Comparison of ENCODE assay signal across 13 mouse cellular contexts in genomic region chr2:48494065-48494464, GRCm38 (mm10).
DNase-seq lines count a peak whose midpoint lies in the region; ATAC-seq and TF ChIP-seq lines count a peak whose summit lies in the region.
"Had no signal": no experiment of that assay in that cellular context is flagged by ENCODE, and none has a peak within 500 bp of the region (broad histone marks: within the 10 kb centered on the region; RNA-seq: fewer than 3 reads in every experiment).

No protein-coding gene starts in this region.

- H3K27me3 ChIP-seq in liver, postnatal 0 days (ENCODE audit: insufficient read depth, low read length): no peaks in the 10 kb centered on the region
- no peaks in the 10 kb centered on the region for H3K27me3 ChIP-seq in liver, embryonic 12.5 days (replicated peaks)
- H3K27me3 ChIP-seq in kidney, adult 2 months (replicated peaks; ENCODE audit: control insufficient read depth, insufficient read depth, low read length): no peaks in the 10 kb centered on the region
- H3K27me3 ChIP-seq in stomach, embryonic 15.5 days (replicated peaks): no peaks in the 10 kb centered on the region
- no peaks in the 10 kb centered on the region for H3K27me3 ChIP-seq in cerebellum, adult 2 months (ENCODE audit: control insufficient read depth, insufficient read depth, low read length)
- H3K27me3 ChIP-seq: heart, embryonic 13.5 days had no signal

- no peak for DNase-seq in liver, postnatal 0 days
- peak; percentile 66 for DNase-seq in kidney, adult 2 months
- DNase-seq in lung, adult 18-20 months: peak; percentile 67 to 76
- DNase-seq in right cerebral cortex, adult 2 months (ENCODE audit: low spot score in 2 of 2): no peak
- no peak for DNase-seq in cerebellum, adult 2 months
- no peak for DNase-seq in cerebellum, postnatal 10 days
- DNase-seq: adrenal gland, adult 2 months; cerebellum, adult 18-20 months; left cerebral cortex, postnatal 4 days had no signal

- no peak overlapping the region for H3K4me2 ChIP-seq in liver, postnatal 0 days (ENCODE audit: low read depth, low read length)
- H3K4me2 ChIP-seq in liver, embryonic 12.5 days: no peak overlapping the region
- no peak overlapping the region for H3K4me2 ChIP-seq in stomach, embryonic 15.5 days
- H3K4me2 ChIP-seq: heart, embryonic 13.5 days had no signal

- no peaks in the 10 kb centered on the region for H3K36me3 ChIP-seq in liver, postnatal 0 days (replicated peaks; ENCODE audit: insufficient read depth, low read length)
- H3K36me3 ChIP-seq in liver, embryonic 12.5 days: no peaks in the 10 kb centered on the region
- H3K36me3 ChIP-seq in kidney, adult 2 months (ENCODE audit: control insufficient read depth, insufficient read depth, low read length): no peaks in the 10 kb centered on the region
- H3K36me3 ChIP-seq in stomach, embryonic 15.5 days: no peaks in the 10 kb centered on the region
- H3K36me3 ChIP-seq: heart, embryonic 13.5 days had no signal

- no peak for TF ChIP-seq POLR2A in kidney, adult 2 months (IDR thresholded peaks at IDR 0.05; ENCODE audit: low read depth, low read length)
- TF ChIP-seq POLR2A in cerebellum, adult 2 months (IDR thresholded peaks at IDR 0.05; ENCODE audit: borderline replicate concordance, insufficient read depth, low read length): no peak

- no peak overlapping the region for H3K4me3 ChIP-seq in liver, postnatal 0 days (ENCODE audit: low read depth, low read length)
- H3K4me3 ChIP-seq in liver, embryonic 12.5 days: no peak overlapping the region
- H3K4me3 ChIP-seq in kidney, adult 2 months (ENCODE audit: insufficient read depth, low read depth, low read length): no peak overlapping the region
- H3K4me3 ChIP-seq in stomach, embryonic 15.5 days (replicated peaks): no peak overlapping the region
- no peak overlapping the region for H3K4me3 ChIP-seq in cerebellum, adult 2 months (replicated peaks; ENCODE audit: insufficient read depth, low read depth, low read length)
- H3K4me3 ChIP-seq: heart, embryonic 13.5 days had no signal

- no peaks in the 10 kb centered on the region for H3K4me1 ChIP-seq in liver, postnatal 0 days (ENCODE audit: insufficient read depth)
- no peaks in the 10 kb centered on the region for H3K4me1 ChIP-seq in liver, embryonic 12.5 days
- no peaks in the 10 kb centered on the region for H3K4me1 ChIP-seq in kidney, adult 2 months (ENCODE audit: control insufficient read depth, insufficient read depth, low read length)
- H3K4me1 ChIP-seq in stomach, embryonic 15.5 days: no peaks in the 10 kb centered on the region
- no peaks in the 10 kb centered on the region for H3K4me1 ChIP-seq in cerebellum, adult 2 months (ENCODE audit: control insufficient read depth, insufficient read depth, low read length)
- H3K4me1 ChIP-seq: heart, embryonic 13.5 days had no signal

- no peak overlapping the region for H3K9ac ChIP-seq in liver, postnatal 0 days (replicated peaks)
- H3K9ac ChIP-seq in liver, embryonic 12.5 days: no peak overlapping the region
- H3K9ac ChIP-seq in stomach, embryonic 15.5 days: no peak overlapping the region
- H3K9ac ChIP-seq: heart, embryonic 13.5 days had no signal

- WGBS in liver, postnatal 0 days (ENCODE audit: insufficient replicate concordance): 57% methylated on average over 2 of the region's 2 CpGs
- 43% methylated on average over 2 of the region's 2 CpGs for WGBS in liver, embryonic 12.5 days (ENCODE audit: insufficient replicate concordance)
- 32% methylated on average over 2 of the region's 2 CpGs for WGBS in kidney, adult 2 months
- 35% methylated on average over 2 of the region's 2 CpGs for WGBS in stomach, embryonic 15.5 days
- WGBS in cerebellum, adult 2 months: 45% methylated on average over 2 of the region's 2 CpGs

- ATAC-seq in liver, postnatal 0 days: no peak
- no peak for ATAC-seq in liver, embryonic 12.5 days
- ATAC-seq in stomach, embryonic 15.5 days (ENCODE audit: insufficient read depth, low FRiP score, low read depth): peak; percentile 71; the same call in 1 of the 2 replicates
- ATAC-seq: midbrain, embryonic 16.5 days had no signal

- no peak overlapping the region for H3K27ac ChIP-seq in liver, postnatal 0 days (ENCODE audit: low read depth)
- H3K27ac ChIP-seq in liver, embryonic 12.5 days: no peak overlapping the region
- H3K27ac ChIP-seq in kidney, adult 2 months (ENCODE audit: insufficient read depth, low read depth, low read length): no peak overlapping the region
- no peak overlapping the region for H3K27ac ChIP-seq in stomach, embryonic 15.5 days
- H3K27ac ChIP-seq in cerebellum, adult 2 months (ENCODE audit: insufficient read depth, low read length): no peak overlapping the region
- H3K27ac ChIP-seq: heart, embryonic 13.5 days had no signal

- H3K9me3 ChIP-seq in liver, postnatal 0 days (ENCODE audit: low read length): no peaks in the 10 kb centered on the region
- no peaks in the 10 kb centered on the region for H3K9me3 ChIP-seq in liver, embryonic 12.5 days (replicated peaks)
- no peaks in the 10 kb centered on the region for H3K9me3 ChIP-seq in stomach, embryonic 15.5 days
- H3K9me3 ChIP-seq: heart, embryonic 13.5 days had no signal

- TF ChIP-seq CTCF in liver, postnatal 0 days (IDR thresholded peaks at IDR 0.05; ENCODE audit: low read depth): no peak
- TF ChIP-seq CTCF in kidney, adult 2 months (conservative IDR thresholded peaks at IDR 0.05; ENCODE audit: insufficient read depth, insufficient read length, low read depth, low read length): no peak
- TF ChIP-seq CTCF in cerebellum, adult 2 months (IDR thresholded peaks at IDR 0.05; ENCODE audit: borderline replicate concordance, insufficient read depth, low read depth, low read length): no peak

- 0 out of 2 replicates have a peak, but pooled peaks have one; percentile 31 for TF ChIP-seq EP300 in liver, postnatal 0 days (IDR thresholded peaks at IDR 0.05; ENCODE audit: low read depth)

Comparison
In these comparisons a context has a peak if more than half of its experiments do, and no peak if none do; other contexts are left out.
1. DNase-seq: peak in kidney, adult 2 months (single experiment) and lung, adult 18-20 months (2 of 2); none in liver, postnatal 0 days (single experiment), right cerebral cortex, adult 2 months (0 of 2), cerebellum, adult 2 months (0 of 2) and cerebellum, postnatal 10 days (0 of 2).